Mouse (Mus musculus) stomach, embryonic 14.5 days (tissue): Measurements from ENCODE around the gene Atxn2. TPM values are rescaled to one million over a fixed set of nuclear protein-coding genes. Genes with fewer than 3 reads are reported as not detected.
"Not testable (repeated sequence)": the region's sequence is repeated elsewhere in the genome, so short reads cannot be mapped to it uniquely, and the experiment has no call there.

ENCODE experiments used
- ATAC-seq: fragments of 200-750 bp; cut with Nextera tagmentation; 2 replicates; pipeline ENCODE4 v1.8.0; 2017; ENCODE audit warnings: low read depth, moderate TSS enrichment; ENCODE audit not compliant: insufficient number of reproducible peaks, insufficient read depth, low FRiP score
- H3K27ac ChIP-seq: fragments of 300-500 bp; sonication (generic); 2 replicates; pipeline ENCODE4 v1.5.1; 2014; ENCODE audit warnings: mild to moderate bottlenecking, low read length, moderate library complexity, mixed read lengths
- H3K27me3 ChIP-seq: fragments of 300-500 bp; sonication (generic); 2 replicates; pipeline ENCODE4 v1.6.1; 2014; ENCODE audit warnings: low read length, control low read depth, mixed read lengths; ENCODE audit not compliant: control insufficient read depth, insufficient read depth
- H3K36me3 ChIP-seq: fragments of 300-500 bp; sonication (generic); 2 replicates; pipeline ENCODE4 v1.6.1; 2014; ENCODE audit warnings: mild to moderate bottlenecking, control low read depth, low read length, moderate library complexity, mixed read lengths; ENCODE audit not compliant: control insufficient read depth, insufficient read depth
- H3K4me1 ChIP-seq: fragments of 300-500 bp; sonication (generic); 2 replicates; pipeline ENCODE4 v1.6.1; 2014; ENCODE audit warnings: low read length, control low read depth, mixed read lengths; ENCODE audit not compliant: control insufficient read depth, insufficient read depth
- H3K4me2 ChIP-seq: fragments of 300-500 bp; sonication (generic); replicated peaks from 2 replicates; pipeline ENCODE4 v1.6.1; 2014; ENCODE audit warnings: low read depth, low read length, control low read depth
- H3K4me3 ChIP-seq: fragments of 300-500 bp; sonication (generic); 2 replicates; pipeline ENCODE4 v1.5.1; 2014; ENCODE audit warnings: low read depth, low read length, control low read depth
- H3K9ac ChIP-seq: fragments of 300-500 bp; sonication (generic); replicated peaks from 2 replicates; pipeline ENCODE4 v1.6.1; 2014; ENCODE audit warnings: low read depth, mild to moderate bottlenecking, control low read depth, low read length, moderate library complexity, mixed read lengths
- H3K9me3 ChIP-seq: fragments of 300-500 bp; sonication (generic); 2 replicates; pipeline ENCODE4 v1.6.1; 2016; ENCODE audit warnings: low read depth, low read length, control low read depth; ENCODE audit not compliant: control insufficient read depth
- WGBS: fragments of 180-500 bp; shearing (Covaris S2); extraction: QIAGEN DNeasy Blood & Tissue Kit; methylation state at CpG from one replicate; pipeline ENCODE4 v1.1.7; 2014; 5-methylcytosine and 5-hydroxymethylcytosine counted together
- polyA plus RNA-seq: library from polyadenylated mRNA; unstranded; fragments of >200 nt; fragmentation: Nextera tagmentation; extraction: Ambion mirVana; gene quantifications from 2 replicates; pipeline ENCODE4 v1.2.1, GENCODE M21; 2014

Atxn2 gene
- polyA plus RNA-seq, 1 experiment from 2014 or later: 78.4 TPM

DNA sequence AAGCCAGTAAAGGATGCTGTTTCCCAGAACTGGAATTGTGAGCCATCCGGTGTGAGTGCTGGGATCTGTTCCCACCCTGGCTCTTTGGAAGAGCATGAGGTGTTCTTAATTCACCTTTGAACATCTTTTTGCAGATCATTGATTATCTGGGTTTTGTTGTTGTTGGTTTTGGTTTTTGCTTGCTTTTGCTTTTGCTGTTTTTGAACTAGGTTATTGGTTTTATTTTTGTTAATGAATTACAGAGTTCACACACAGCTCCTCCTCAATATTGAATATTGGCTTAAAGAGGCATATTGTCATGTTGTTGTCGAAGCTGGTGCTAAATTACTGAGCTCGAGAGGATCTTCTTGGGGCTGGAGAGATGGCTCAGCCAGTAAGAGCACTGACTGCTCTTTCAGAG, 25.5 kb downstream of the Atxn2 start:
- no peak for ATAC-seq
- 78% methylated on average over 3 of the region's 3 CpGs for WGBS

GRCm38 (mm10) chr5:121738162-121738561, 27.0 kb downstream of the Atxn2 start:
- H3K27me3 ChIP-seq, H3K9ac ChIP-seq, H3K4me3 ChIP-seq, H3K4me1 ChIP-seq, ATAC-seq, H3K27ac ChIP-seq, H3K36me3 ChIP-seq, H3K4me2 ChIP-seq, H3K9me3 ChIP-seq: not testable (repeated sequence)
- WGBS: 50% methylated on average over 1 of the region's 2 CpGs

More for the DNA sequence above, 25.5 kb downstream of the Atxn2 start:
- H3K9me3 ChIP-seq: no peaks in the 10 kb centered on the region
- no peak overlapping the region for H3K4me3 ChIP-seq
- H3K4me2 ChIP-seq: no peak overlapping the region
- no peak overlapping the region for H3K27ac ChIP-seq
- H3K9ac ChIP-seq: no peak overlapping the region
- H3K27me3 ChIP-seq: no peaks in the 10 kb centered on the region
- H3K36me3 ChIP-seq: no peaks in the 10 kb centered on the region; the same call in 1 of the 2 replicates
- H3K4me1 ChIP-seq: peaks cover 3% of the 10 kb centered on the region; the same call in 1 of the 2 replicates

GRCm38 (mm10) chr5:121738576-121739191, 27.5 kb downstream of the Atxn2 start:
- no peak overlapping the region for H3K4me2 ChIP-seq
- WGBS: 80% methylated on average over 7 of the region's 7 CpGs
- no peaks in the 10 kb centered on the region; the same call in 1 of the 2 replicates for H3K36me3 ChIP-seq
- H3K4me1 ChIP-seq: peaks cover 3% of the 10 kb centered on the region; the same call in 1 of the 2 replicates
- H3K27ac ChIP-seq: no peak overlapping the region
- no peak overlapping the region for H3K4me3 ChIP-seq
- no peaks in the 10 kb centered on the region for H3K9me3 ChIP-seq
- no peak overlapping the region for H3K9ac ChIP-seq
- no peak for ATAC-seq
- no peaks in the 10 kb centered on the region for H3K27me3 ChIP-seq

- no peaks in the 10 kb centered on the region for H3K36me3 ChIP-seq
- peaks cover 3% of the 10 kb centered on the region; the same call in 1 of the 2 replicates for H3K4me1 ChIP-seq
- H3K27me3 ChIP-seq: no peaks in the 10 kb centered on the region
These were observed 29.4 kb downstream of the Atxn2 start for GRCm38 (mm10) chr5:121740516-121740915.

GRCm38 (mm10) chr5:121742915-121743314, 31.8 kb downstream of the Atxn2 start:
- H3K36me3 ChIP-seq: no peaks in the 10 kb centered on the region
- no peak overlapping the region for H3K4me3 ChIP-seq
- H3K27ac ChIP-seq: no peak overlapping the region
- 91% methylated on average over 2 of the region's 2 CpGs for WGBS
- no peak overlapping the region for H3K9ac ChIP-seq
- H3K27me3 ChIP-seq: no peaks in the 10 kb centered on the region
- no peaks in the 10 kb centered on the region for H3K4me1 ChIP-seq
- no peaks in the 10 kb centered on the region for H3K9me3 ChIP-seq
- ATAC-seq: no peak
- H3K4me2 ChIP-seq: no peak overlapping the region

More at GRCm38 (mm10) chr5:121740516-121740915, 29.4 kb downstream of the Atxn2 start:
- no peaks in the 10 kb centered on the region for H3K9me3 ChIP-seq
- no peak overlapping the region for H3K4me2 ChIP-seq
- no peak overlapping the region for H3K27ac ChIP-seq
- ATAC-seq: no peak
- no peak overlapping the region for H3K4me3 ChIP-seq
- no peak overlapping the region for H3K9ac ChIP-seq
- WGBS: 96% methylated on average over 1 of the region's 1 CpGs

DNA sequence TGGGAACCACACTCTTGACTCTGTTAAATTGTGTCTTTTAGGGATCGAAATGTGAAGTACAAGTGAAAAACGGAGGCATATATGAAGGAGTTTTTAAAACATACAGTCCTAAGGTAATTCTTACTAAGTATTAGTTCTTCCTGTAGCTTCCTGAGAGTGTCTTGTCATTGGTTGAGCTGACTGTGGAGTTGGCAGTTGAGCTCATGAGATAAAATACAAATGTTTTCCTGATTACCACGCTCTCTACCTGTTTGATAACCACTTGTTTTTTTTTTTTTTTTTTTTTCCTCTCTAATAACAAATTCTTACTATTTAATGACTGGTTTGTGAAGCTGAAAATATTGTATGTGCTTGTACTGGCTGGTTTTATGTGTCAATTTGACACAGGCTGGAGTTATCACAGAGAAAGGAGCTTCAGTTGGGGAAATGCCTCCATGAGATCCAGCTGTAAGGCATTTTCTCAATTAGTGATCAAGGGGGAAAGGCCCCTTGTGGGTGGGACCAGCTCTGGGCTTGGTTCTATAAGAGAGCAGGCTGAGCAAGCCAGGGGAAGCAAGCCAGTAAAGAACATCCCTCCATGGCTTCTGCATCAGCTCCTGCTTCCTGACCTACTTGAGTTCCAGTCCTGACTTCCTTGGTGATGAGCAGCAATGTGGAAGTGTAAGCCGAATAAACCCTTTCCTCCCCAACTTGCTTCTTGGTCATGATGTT, 36.9 kb downstream of the Atxn2 start:
- not testable (repeated sequence) for H3K9ac ChIP-seq, H3K4me2 ChIP-seq, H3K4me3 ChIP-seq, H3K27me3 ChIP-seq, H3K27ac ChIP-seq, H3K9me3 ChIP-seq, ATAC-seq, H3K4me1 ChIP-seq
- WGBS: 98% methylated on average over 4 of the region's 4 CpGs
- H3K36me3 ChIP-seq: peaks cover 21% of the 10 kb centered on the region

DNA sequence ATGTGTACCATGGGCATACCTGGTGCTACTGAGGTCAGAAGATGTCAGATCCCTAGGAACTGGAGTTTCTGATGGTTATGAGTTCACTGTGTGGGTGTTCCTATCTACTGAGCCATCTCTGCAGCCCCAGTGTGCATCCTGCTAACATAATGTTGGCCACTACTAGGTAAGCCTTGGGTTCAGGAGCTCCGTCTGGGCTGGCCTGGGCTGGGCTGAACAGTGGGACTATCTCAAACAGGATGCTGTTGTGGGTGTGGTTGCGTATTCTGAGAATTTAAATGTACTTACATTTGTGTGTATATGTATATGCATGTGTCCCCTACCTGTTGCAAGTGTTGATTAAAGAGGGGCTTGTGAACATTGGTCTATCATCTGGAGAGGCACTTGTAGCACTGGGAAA, 38.5 kb downstream of the Atxn2 start:
- H3K27me3 ChIP-seq: no peaks in the 10 kb centered on the region
- H3K4me3 ChIP-seq: no peak overlapping the region
- peaks cover 21% of the 10 kb centered on the region for H3K36me3 ChIP-seq
- H3K4me1 ChIP-seq: no peaks in the 10 kb centered on the region
- no peak overlapping the region for H3K9ac ChIP-seq
- WGBS: 93% methylated on average over 2 of the region's 2 CpGs
- H3K4me2 ChIP-seq: no peak overlapping the region
- H3K27ac ChIP-seq: no peak overlapping the region
- no peak for ATAC-seq
- H3K9me3 ChIP-seq: no peaks in the 10 kb centered on the region

DNA sequence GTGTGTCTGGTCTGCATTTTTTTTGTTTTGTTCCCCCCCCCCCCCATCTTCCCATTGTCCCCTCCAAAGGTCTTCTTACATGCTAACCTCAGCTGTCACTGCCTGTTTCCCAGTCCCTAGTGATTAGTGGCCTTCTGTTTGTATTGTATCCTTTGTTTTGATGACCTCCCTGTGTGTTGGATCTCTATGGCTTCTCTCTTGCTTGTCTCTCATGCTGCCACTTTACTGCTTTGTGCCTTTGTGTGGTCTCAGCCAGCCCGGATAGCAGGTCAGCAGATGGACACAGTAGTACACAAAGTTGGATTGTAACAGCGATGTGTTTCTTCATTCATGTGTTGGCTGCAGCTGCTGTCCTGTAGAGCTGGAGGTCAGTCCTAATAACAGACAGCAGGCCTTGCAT, 46.8 kb downstream of the Atxn2 start:
- Histone ChIP-seq H3K9me3 (no peaks in the 10 kb centered on the region), H3K4me3 (no peak overlapping the region), H3K4me2 (no peak overlapping the region), H3K9ac (no peak overlapping the region), H3K36me3 (peaks cover 15% of the 10 kb centered on the region; the same call in 1 of the 2 replicates), H3K27me3 (no peaks in the 10 kb centered on the region), H3K27ac (no peak overlapping the region), H3K4me1 (no peaks in the 10 kb centered on the region)
- 70% methylated on average over 2 of the region's 2 CpGs for WGBS
- no peak for ATAC-seq
